In genomic region chr2:32058716-32059115, GRCm38 (mm10) we compare ENCODE assay signal across 20 mouse cellular contexts. TPM values are rescaled to one million over a fixed set of nuclear protein-coding genes. Genes with fewer than 3 reads are reported as not detected.
DNase-seq lines count a peak whose midpoint lies in the region; ATAC-seq lines count a peak whose summit lies in the region.
"Had no signal": no experiment of that assay in that cellular context is flagged by ENCODE, and none has a peak within 500 bp of the region (broad histone marks: within the 10 kb centered on the region; RNA-seq: fewer than 3 reads in every experiment).

No protein-coding gene starts in this region.

- H3K36me3 ChIP-seq in heart, embryonic 12.5 days, result peaks cover 3% of the 10 kb centered on the region; the same call in 1 of the 2 replicates
- peaks cover 8% of the 10 kb centered on the region for H3K36me3 ChIP-seq in liver, embryonic 12.5 days
- H3K36me3 ChIP-seq in liver, embryonic 11.5 days (ENCODE audit: control insufficient read depth, insufficient read depth, low read length), result no peaks in the 10 kb centered on the region

- WGBS in heart, embryonic 12.5 days, result 44% methylated on average over 5 of the region's 5 CpGs
- 58% methylated on average over 5 of the region's 5 CpGs for WGBS in liver, embryonic 12.5 days (ENCODE audit: insufficient replicate concordance)
- WGBS in liver, embryonic 11.5 days, result 55% methylated on average over 5 of the region's 5 CpGs

- H3K9me3 ChIP-seq in heart, embryonic 12.5 days (replicated peaks), result no peaks in the 10 kb centered on the region
- H3K9me3 ChIP-seq in liver, embryonic 12.5 days (replicated peaks), result no peaks in the 10 kb centered on the region
- H3K9me3 ChIP-seq in liver, embryonic 11.5 days (ENCODE audit: control insufficient read depth, low read length), result no peaks in the 10 kb centered on the region
- H3K9me3 ChIP-seq: embryonic facial prominence, embryonic 12.5 days; forebrain, embryonic 15.5 days; hindbrain, embryonic 13.5 days had no signal

- H3K27me3 ChIP-seq in heart, embryonic 12.5 days (replicated peaks), result no peaks in the 10 kb centered on the region
- H3K27me3 ChIP-seq in liver, embryonic 12.5 days (replicated peaks), result no peaks in the 10 kb centered on the region
- H3K27me3 ChIP-seq in liver, embryonic 11.5 days (replicated peaks; ENCODE audit: control insufficient read depth, insufficient read depth, low read length), result no peaks in the 10 kb centered on the region
- H3K27me3 ChIP-seq: embryonic facial prominence, embryonic 12.5 days; forebrain, embryonic 15.5 days had no signal

- peak overlapping the region; percentile 91; the same call in 1 of the 2 replicates for H3K27ac ChIP-seq in heart, embryonic 12.5 days (ENCODE audit: poor library complexity, severe bottlenecking)
- peak overlapping the region; percentile 30; the same call in 1 of the 2 replicates for H3K27ac ChIP-seq in liver, embryonic 12.5 days
- H3K27ac ChIP-seq in liver, embryonic 11.5 days (ENCODE audit: low read depth, low read length), result no peak overlapping the region
- H3K27ac ChIP-seq: embryonic facial prominence, embryonic 12.5 days; forebrain, embryonic 15.5 days; hindbrain, embryonic 13.5 days; hindbrain, postnatal 0 days had no signal

- H3K9ac ChIP-seq in heart, embryonic 12.5 days, result no peak overlapping the region
- no peak overlapping the region for H3K9ac ChIP-seq in liver, embryonic 12.5 days
- H3K9ac ChIP-seq in liver, embryonic 11.5 days (ENCODE audit: low read depth, low read length), result no peak overlapping the region
- H3K9ac ChIP-seq: embryonic facial prominence, embryonic 12.5 days; forebrain, embryonic 15.5 days; hindbrain, embryonic 13.5 days had no signal

- DNase-seq in CD4-positive, CD25-positive, alpha-beta regulatory T cell, adult 2 months (ENCODE audit: low read depth, low spot score), result peak; percentile 31
- DNase-seq in heart, postnatal 10 days, result no peak
- DNase-seq in liver, embryonic 11.5 days (ENCODE audit: low spot score), result no peak
- peak; percentile 58 for DNase-seq in naive thymus-derived CD4-positive, alpha-beta T cell, adult 2 months (ENCODE audit: low read depth)
- DNase-seq: adrenal gland, postnatal 14 days; B cell, adult 2 months; cerebellum, adult 11-12 months; cerebellum, adult 9-10 months; cerebellum, postnatal 25 days; gastrocnemius, postnatal 36 days; kidney, adult 11 months had no signal

- H3K4me3 ChIP-seq in heart, embryonic 12.5 days, result no peak overlapping the region
- no peak overlapping the region for H3K4me3 ChIP-seq in liver, embryonic 12.5 days
- no peak overlapping the region for H3K4me3 ChIP-seq in liver, embryonic 11.5 days (ENCODE audit: low read depth, low read length)
- H3K4me3 ChIP-seq: embryonic facial prominence, embryonic 12.5 days; forebrain, embryonic 15.5 days; hindbrain, embryonic 13.5 days had no signal

- no peak for ATAC-seq in CD4-positive, CD25-positive, alpha-beta regulatory T cell, adult 4 months
- no peak for ATAC-seq in heart, embryonic 12.5 days (ENCODE audit: insufficient number of reproducible peaks, low FRiP score)
- ATAC-seq in liver, embryonic 12.5 days, result no peak
- ATAC-seq in liver, embryonic 11.5 days (replicated peaks; ENCODE audit: low FRiP score), result no peak
- ATAC-seq: activated CD4-positive, CD25-positive, alpha-beta regulatory T cell, adult 4 months; forebrain, embryonic 15.5 days; hindbrain, postnatal 0 days; Patski had no signal

- H3K4me1 ChIP-seq in heart, embryonic 12.5 days (replicated peaks), result peaks cover 90% of the 10 kb centered on the region
- peaks cover 81% of the 10 kb centered on the region for H3K4me1 ChIP-seq in liver, embryonic 12.5 days
- peaks cover 58% of the 10 kb centered on the region for H3K4me1 ChIP-seq in liver, embryonic 11.5 days (replicated peaks; ENCODE audit: control insufficient read depth, insufficient read depth, low read length)
- H3K4me1 ChIP-seq: forebrain, embryonic 15.5 days; hindbrain, embryonic 13.5 days had no signal

- no peak overlapping the region for H3K4me2 ChIP-seq in heart, embryonic 12.5 days
- no peak overlapping the region for H3K4me2 ChIP-seq in liver, embryonic 12.5 days
- no peak overlapping the region for H3K4me2 ChIP-seq in liver, embryonic 11.5 days
- H3K4me2 ChIP-seq: embryonic facial prominence, embryonic 12.5 days; forebrain, embryonic 15.5 days; hindbrain, embryonic 13.5 days had no signal

- intact Hi-C loops in heart, postnatal 10 days (cut with DNase I), result no loop called here

RNA-seq across cellular contexts. Expression of gene Fam78a, which starts 25.9 kb away (rescaled TPM):
- polyA plus RNA-seq in CD4-positive, CD25-positive, alpha-beta regulatory T cell, adult 4 months (2017; shearing (Covaris generic)), result 10 to 100 TPM; 22.6 to 24.4 TPM
- 48.1 and 50.7 TPM in 2 replicates for polyA plus RNA-seq in heart, embryonic 12.5 days (2016; fragmentation: Nextera tagmentation; extraction: Ambion mirVana)
- 10 to 100 TPM; 24.3 to 38.1 TPM for total RNA-seq in heart, postnatal 10 days (2021)
- polyA plus RNA-seq in liver, embryonic 12.5 days (2016; fragmentation: Nextera tagmentation; extraction: Ambion mirVana), result 22.4 and 22.6 TPM in 2 replicates
- polyA plus RNA-seq in liver, embryonic 11.5 days (2014; fragmentation: Nextera tagmentation; extraction: Ambion mirVana), result 19.2 and 19.8 TPM in 2 replicates

RNA-seq across cellular contexts. Expression of gene Plpp7, which starts 36.6 kb away (rescaled TPM):
- not detected for polyA plus RNA-seq in CD4-positive, CD25-positive, alpha-beta regulatory T cell, adult 4 months (2017; shearing (Covaris generic))
- polyA plus RNA-seq in heart, embryonic 12.5 days (2016; fragmentation: Nextera tagmentation; extraction: Ambion mirVana), result 11.4 and 13.6 TPM in 2 replicates
- 10 to 100 TPM; 29.3 to 31.6 TPM for total RNA-seq in heart, postnatal 10 days (2021)
- polyA plus RNA-seq in liver, embryonic 12.5 days (2016; fragmentation: Nextera tagmentation; extraction: Ambion mirVana), result 3.0 and 3.4 TPM in 2 replicates
- polyA plus RNA-seq in liver, embryonic 11.5 days (2014; fragmentation: Nextera tagmentation; extraction: Ambion mirVana), result 5.3 TPM in 2 replicates
- polyA plus RNA-seq: activated CD4-positive, CD25-positive, alpha-beta regulatory T cell, adult 4 months had no signal

Comparison
In these comparisons a context has a peak if more than half of its experiments do, and no peak if none do; other contexts are left out.
1. DNase-seq: peak in CD4-positive, CD25-positive, alpha-beta regulatory T cell, adult 2 months (single experiment) and naive thymus-derived CD4-positive, alpha-beta T cell, adult 2 months (single experiment); none in heart, postnatal 10 days (0 of 2) and liver, embryonic 11.5 days (single experiment).